Mouse (Mus musculus) midbrain, embryonic 10.5 days (tissue): ENCODE results near the gene Slc44a2. TPM values are rescaled to one million over a fixed set of nuclear protein-coding genes. Genes with fewer than 3 reads are reported as not detected.
A peak's percentile ranks its signal among the peaks of the same experiment; 100 is the strongest.

Experiments
- DNase-seq: peaks from one replicate; pipeline ENCODE4 v3.0.0-alpha.2; 2017; ENCODE audit warnings: low spot score
- H3K27ac ChIP-seq: fragments of 300-500 bp; sonication (generic); replicated peaks from 2 replicates; pipeline ENCODE4 v1.5.1; 2016; ENCODE audit warnings: mild to moderate bottlenecking
- H3K27me3 ChIP-seq: fragments of 300-500 bp; sonication (generic); 2 replicates; pipeline ENCODE4 v1.6.1; 2016; ENCODE audit warnings: low read depth, mild to moderate bottlenecking; ENCODE audit not compliant: poor library complexity, severe bottlenecking
- H3K36me3 ChIP-seq: fragments of 300-500 bp; sonication (generic); 2 replicates; pipeline ENCODE4 v1.6.1; 2016; ENCODE audit warnings: mild to moderate bottlenecking, moderate library complexity
- H3K4me1 ChIP-seq: fragments of 300-500 bp; sonication (generic); 2 replicates; pipeline ENCODE4 v1.6.1; 2016
- H3K4me3 ChIP-seq: fragments of 300-500 bp; sonication (generic); 2 replicates; pipeline ENCODE4 v1.5.1; 2016; ENCODE audit warnings: mild to moderate bottlenecking, moderate library complexity
- H3K9me3 ChIP-seq: fragments of 300-500 bp; sonication (generic); replicated peaks from 2 replicates; pipeline ENCODE4 v1.6.1; 2016; ENCODE audit warnings: mild to moderate bottlenecking
- WGBS: fragments of 180-500 bp; shearing (Covaris S2); methylation state at CpG from one replicate; pipeline ENCODE4 v1.1.7; 2016; 5-methylcytosine and 5-hydroxymethylcytosine counted together
- polyA plus RNA-seq: library from polyadenylated mRNA; unstranded; fragments of >200 nt; fragmentation: Nextera tagmentation; extraction: Ambion mirVana; gene quantifications from 2 replicates; pipeline ENCODE4 v1.2.1, GENCODE M21; 2016

Slc44a2 gene
- polyA plus RNA-seq, 1 experiment from 2014 or later = 65.8 TPM

DNA sequence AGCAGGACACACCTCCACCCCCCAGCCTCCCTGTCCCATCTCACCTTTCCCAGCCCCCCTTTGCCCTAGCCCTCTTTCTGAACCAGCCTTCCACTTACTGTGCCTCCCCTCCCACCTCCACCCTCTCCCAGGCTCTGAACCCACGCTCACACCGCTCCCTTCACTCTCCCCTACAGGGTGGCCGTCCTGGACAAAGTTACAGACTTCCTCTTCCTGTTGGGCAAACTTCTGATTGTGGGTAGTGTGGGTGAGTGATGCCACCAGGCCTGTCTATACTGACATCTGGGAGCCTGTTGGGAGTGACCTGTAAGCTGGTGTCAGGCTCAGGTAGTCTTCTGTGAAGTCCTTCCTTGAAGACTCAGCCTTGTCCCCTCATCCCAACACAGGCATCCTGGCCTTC lies 27.7 kb downstream of the Slc44a2 start:
- no peak overlapping the region for H3K4me3 ChIP-seq
- H3K27ac ChIP-seq = no peak overlapping the region
- no peaks in the 10 kb centered on the region for H3K9me3 ChIP-seq
- H3K27me3 ChIP-seq = no peaks in the 10 kb centered on the region
- H3K4me1 ChIP-seq = peaks cover 9% of the 10 kb centered on the region
- no peak for DNase-seq
- peaks cover 82% of the 10 kb centered on the region for H3K36me3 ChIP-seq
- WGBS = 90% methylated on average over 3 of the region's 3 CpGs

DNA sequence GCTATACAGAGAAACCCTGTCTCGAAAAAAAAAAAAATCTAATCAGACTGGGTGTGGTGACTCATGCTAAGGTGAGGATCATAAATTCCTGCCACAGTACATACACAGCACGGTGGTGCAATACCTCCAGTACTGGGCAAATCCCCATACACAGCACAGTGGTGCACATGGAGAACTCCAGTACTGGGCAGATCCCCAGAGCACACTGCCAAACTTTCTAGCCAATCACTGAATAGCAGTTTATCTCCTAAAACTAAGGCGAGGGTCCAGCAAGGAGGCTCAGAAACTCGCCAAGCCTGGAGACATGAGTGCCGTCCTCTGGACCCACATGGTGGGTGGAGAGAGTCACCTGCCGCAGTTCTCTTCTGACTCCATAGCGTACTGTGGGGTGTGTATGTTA lies 30.7 kb downstream of the Slc44a2 start:
- DNase-seq = no peak
- Histone ChIP-seq H3K4me3 (no peak overlapping the region), H3K4me1 (peaks cover 10% of the 10 kb centered on the region), H3K27ac (no peak overlapping the region), H3K27me3 (no peaks in the 10 kb centered on the region), H3K36me3 (peaks cover 82% of the 10 kb centered on the region), H3K9me3 (no peaks in the 10 kb centered on the region)
- 94% methylated on average over 7 of the region's 7 CpGs for whole genome bisulfite sequencing

DNA sequence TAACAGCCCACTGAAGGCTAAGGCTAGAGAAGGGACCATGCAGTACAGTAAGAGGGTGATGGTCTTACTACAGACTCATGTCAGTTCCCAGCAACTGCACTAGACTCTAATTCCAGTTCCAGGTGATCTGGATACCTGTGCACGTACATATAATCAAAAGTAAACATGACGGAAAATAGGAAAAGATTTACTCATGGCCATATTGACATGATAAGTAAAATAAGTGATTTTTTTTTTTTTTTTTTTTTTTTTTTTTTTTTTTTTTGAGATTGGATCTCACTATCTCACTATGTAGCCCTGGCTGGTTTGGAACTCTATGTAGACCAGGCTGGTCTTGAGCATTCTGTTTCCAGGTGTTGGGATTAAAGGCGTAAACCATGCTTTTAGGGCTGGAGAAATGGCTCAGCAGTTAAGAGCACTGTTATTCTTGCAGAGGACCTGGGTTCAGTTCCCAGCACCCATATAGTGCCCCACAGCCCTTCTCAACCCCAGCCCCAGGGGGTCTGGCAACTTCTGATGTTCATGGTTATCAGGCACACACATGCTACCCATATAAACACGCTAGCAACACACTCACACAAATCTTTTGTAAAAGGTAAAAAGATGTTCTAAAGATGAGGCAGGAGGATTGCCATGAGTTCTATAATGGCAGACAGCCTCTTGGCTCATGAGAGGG lies 31.3 kb downstream of the Slc44a2 start:
- Histone ChIP-seq H3K27me3 (no peaks in the 10 kb centered on the region), H3K4me3 (no peak overlapping the region), H3K27ac (no peak overlapping the region), H3K4me1 (peaks cover 10% of the 10 kb centered on the region), H3K36me3 (peaks cover 78% of the 10 kb centered on the region), H3K9me3 (no peaks in the 10 kb centered on the region)
- WGBS = 95% methylated on average over 4 of the region's 4 CpGs
- DNase-seq = no peak

DNA sequence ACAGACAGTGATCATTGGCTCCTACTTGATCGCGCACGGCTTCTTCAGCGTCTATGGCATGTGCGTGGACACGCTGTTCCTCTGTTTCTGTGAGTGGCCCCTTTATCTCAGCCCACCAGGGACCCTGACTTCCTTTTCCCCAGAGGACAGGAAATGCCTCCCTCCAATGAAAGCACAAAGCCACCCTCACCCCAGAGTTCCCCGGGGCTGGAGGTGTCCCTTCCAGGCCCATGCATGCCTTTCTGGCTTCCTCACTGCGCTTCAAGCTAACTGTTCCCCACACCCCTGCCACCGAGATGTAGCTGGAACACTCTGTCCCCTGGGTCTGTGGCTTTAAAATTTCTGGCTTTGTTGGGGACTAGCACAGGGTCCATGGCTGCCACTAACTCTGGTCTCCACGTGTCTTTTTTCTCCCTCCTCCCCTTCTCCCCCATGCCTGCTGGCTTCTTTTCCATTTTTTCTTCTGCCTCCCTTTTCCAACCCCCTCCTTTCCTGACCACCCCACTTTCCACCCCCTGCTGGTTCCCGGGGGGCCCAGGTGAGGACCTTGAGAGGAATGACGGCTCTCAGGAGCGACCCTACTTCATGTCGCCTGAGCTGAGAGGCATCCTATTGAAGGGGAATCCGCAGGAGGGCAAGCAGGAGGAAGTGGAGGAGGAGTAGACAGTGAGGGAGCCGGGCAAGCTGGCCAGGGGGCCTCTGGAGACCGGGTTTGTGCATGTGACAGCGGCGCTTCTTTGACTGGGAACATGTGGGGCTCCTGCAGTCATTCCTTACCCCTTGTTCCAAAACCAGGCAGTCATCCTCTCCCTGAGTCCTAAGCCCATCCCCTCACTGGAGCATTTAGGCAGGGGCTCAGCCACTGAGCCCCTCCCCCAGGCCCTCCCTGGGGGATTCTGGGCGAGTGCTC lies 32.2 kb downstream of the Slc44a2 start:
- H3K4me3 ChIP-seq = no peak overlapping the region

DNA sequence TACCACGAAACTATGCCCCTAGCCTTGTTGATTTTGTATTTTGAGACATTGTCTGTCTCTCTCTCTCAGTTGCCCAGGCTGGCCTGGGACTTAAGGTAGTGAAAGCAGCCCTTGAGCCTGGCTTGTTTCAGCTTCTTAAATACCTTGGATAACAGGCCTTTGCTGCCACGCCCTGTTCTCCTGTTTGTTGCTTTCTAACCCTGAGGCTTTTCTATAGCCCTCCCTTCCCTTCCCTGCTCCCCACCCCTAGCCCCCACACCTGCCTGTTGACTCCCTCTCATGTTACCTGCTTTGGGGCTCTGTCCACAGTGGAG lies 32.8 kb downstream of the Slc44a2 start:
- WGBS = 58% methylated on average over 2 of the region's 2 CpGs
- Histone ChIP-seq H3K4me3 (no peak overlapping the region), H3K27me3 (no peaks in the 10 kb centered on the region), H3K9me3 (no peaks in the 10 kb centered on the region), H3K4me1 (peaks cover 10% of the 10 kb centered on the region), H3K27ac (no peak overlapping the region), H3K36me3 (peaks cover 63% of the 10 kb centered on the region)
- DNase-seq = no peak

More for the DNA sequence above, 32.2 kb downstream of the Slc44a2 start:
- Histone ChIP-seq H3K4me1 (peaks cover 10% of the 10 kb centered on the region), H3K9me3 (no peaks in the 10 kb centered on the region), H3K27me3 (no peaks in the 10 kb centered on the region), H3K27ac (peak overlapping the region; percentile 24; the same call in 1 of the 2 replicates), H3K36me3 (peaks cover 70% of the 10 kb centered on the region)
- WGBS = 31% methylated on average over 20 of the region's 20 CpGs
- DNase-seq = no peak

DNA sequence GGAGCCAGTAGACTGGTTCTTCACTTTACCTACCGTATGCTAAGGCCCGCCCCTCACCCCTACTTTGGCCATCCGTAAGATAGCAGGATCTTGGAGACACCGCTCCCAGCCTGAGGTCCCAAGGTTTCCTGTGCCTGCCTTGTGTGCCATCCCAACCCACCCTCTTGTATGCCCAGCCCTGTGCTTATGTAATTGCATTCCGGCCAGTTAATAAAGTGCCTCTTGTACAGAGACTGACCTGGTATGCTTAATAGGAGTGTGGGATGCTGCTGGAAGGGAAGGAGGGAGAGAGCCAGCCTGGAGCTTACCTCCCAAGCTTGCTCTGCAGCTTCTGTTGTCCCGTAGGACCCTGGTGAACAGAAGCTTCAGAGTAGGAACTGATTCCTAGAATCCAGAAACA lies 34.3 kb downstream of the Slc44a2 start:
- WGBS = 89% methylated on average over 6 of the region's 6 CpGs
- no peak for DNase-seq
- Histone ChIP-seq H3K4me1 (peaks cover 10% of the 10 kb centered on the region), H3K27me3 (no peaks in the 10 kb centered on the region), H3K9me3 (no peaks in the 10 kb centered on the region), H3K27ac (no peak overlapping the region), H3K4me3 (no peak overlapping the region), H3K36me3 (peaks cover 53% of the 10 kb centered on the region)

DNA sequence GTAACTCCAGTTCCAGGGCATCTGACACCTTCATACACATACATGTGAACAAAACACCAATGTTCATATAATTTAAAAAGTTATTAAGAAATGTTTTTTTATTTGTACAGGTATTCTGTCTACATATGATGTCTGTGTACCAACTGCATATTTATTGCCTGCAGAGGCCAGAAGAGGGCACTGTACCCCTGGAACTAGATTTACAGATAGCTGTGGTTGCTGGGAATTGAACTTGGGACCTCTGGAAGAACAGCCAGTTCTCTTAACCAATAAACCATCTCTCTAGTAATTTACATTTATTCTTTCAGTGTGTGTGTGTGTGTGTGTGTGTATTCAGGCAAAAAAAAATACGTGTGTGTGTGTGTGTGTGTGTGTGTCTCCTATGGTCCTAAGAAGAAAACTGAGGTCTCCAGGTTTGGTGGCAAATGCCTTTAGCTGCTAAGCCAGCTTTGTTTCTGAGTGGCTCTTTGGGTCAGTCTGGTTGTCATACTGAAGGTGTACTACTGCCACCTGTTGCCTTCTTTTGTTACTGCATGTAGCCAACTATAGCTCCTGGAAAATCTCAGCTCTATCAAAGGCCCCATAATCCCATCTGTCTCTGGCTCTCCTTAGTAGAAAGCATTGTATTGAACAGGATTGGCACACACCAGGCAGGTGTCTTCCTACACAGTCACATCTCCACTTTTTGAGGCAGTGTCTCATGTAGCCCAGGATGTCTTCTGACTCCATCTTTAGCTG lies 36.7 kb downstream of the Slc44a2 start:
- WGBS = 0% methylated on average over 1 of the region's 1 CpGs
- no peak overlapping the region for H3K27ac ChIP-seq
- no peaks in the 10 kb centered on the region for H3K9me3 ChIP-seq
- peak; percentile 57 for DNase-seq
- H3K4me1 ChIP-seq = peaks cover 10% of the 10 kb centered on the region
- H3K27me3 ChIP-seq = peaks cover 15% of the 10 kb centered on the region; the same call in 1 of the 2 replicates
- H3K4me3 ChIP-seq = no peak overlapping the region
- peaks cover 35% of the 10 kb centered on the region for H3K36me3 ChIP-seq

DNA sequence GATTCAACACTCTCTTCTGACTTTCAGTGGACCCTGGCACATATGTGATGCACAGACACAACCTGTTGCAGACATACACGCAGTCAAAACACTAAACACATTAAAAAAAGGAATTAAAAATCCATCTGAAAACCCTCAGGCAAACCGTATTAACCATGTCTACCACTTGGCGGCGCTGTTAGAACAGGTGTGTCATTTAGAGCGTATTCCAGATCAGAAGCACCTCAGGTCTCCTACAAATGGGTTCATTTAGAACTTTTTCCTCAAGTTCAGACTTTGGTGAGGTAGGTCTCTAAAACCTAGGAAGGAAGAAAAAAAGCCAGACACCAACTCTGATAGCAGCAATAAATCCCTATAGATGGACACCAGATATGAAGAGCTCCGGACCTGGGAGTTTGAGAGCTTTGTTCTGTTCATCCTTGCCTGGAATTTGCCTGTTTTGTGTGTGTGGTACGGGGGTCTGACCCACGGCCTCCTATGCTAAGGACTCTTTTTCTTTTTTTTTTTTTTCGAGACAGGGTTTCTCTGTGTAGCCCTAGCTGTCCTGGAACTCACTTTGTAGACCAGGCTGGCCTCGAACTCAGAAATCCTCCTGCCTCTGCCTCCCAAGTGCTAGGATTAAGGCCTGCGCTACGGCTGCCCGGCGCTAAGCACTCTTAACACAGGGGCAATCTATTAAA lies 46.2 kb downstream of the Slc44a2 start:
- Histone ChIP-seq H3K9me3 (no peaks in the 10 kb centered on the region), H3K27ac (peak overlapping the region; percentile 97), H3K36me3 (peaks cover 21% of the 10 kb centered on the region), H3K4me1 (peaks cover 22% of the 10 kb centered on the region), H3K4me3 (peak overlapping the region; percentile 96), H3K27me3 (peaks cover 6% of the 10 kb centered on the region)
- DNase-seq = peak; percentile 27
- WGBS = 45% methylated on average over 14 of the region's 14 CpGs

DNA sequence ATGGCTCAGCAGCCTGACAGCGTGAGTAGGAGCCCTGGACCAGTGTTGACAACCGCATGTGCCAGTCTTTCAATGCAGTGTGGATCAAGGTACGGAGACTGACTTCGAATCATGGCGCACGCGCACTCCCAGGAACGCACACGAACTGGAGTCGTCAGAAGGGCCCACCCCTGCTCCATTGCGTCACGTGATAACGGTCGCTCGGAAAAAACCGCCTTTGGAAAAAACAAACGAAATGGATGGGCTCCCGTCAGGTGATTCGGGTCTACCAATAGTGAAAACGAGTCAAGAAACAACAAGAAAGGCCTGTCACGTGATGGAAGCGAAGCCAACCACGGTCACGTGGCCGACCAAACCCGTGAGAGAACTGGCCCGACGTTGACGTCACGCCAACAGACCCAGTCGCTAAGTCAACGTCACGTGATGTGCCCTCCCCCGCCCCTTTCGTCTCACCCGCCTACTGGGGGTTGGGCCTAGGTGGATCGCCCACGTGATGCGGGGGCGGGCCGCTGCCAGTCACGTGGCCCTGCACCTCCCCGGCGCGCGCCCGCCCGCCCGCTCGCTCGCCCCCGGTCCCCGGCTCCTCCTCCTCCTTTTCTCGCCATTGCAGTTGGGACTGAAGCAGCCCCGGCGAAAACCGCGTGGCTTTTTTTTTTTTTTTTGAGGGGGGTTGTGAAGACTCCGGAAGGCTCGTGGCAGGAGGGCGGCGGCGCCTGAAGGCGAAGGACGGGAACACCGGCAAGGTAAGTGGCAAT lies 47.0 kb downstream of the Slc44a2 start, which contains the start of gene Ilf3:
Ilf3 (plus strand) TSS at position 515 of the 755 bp plus-strand sequence.
- Histone ChIP-seq H3K4me1 (peaks cover 22% of the 10 kb centered on the region), H3K27ac (peak within 1 kb of the TSS; percentile 97), H3K27me3 (no peaks in the 10 kb centered on the region; the same call in 1 of the 2 replicates), H3K4me3 (peak within 1 kb of the TSS; percentile 96), H3K36me3 (peaks cover 30% of the 10 kb centered on the region), H3K9me3 (no peaks in the 10 kb centered on the region)
- peak; percentile 100 for DNase-seq
- WGBS = under 1% methylated on average over 66 of the region's 66 CpGs

DNA sequence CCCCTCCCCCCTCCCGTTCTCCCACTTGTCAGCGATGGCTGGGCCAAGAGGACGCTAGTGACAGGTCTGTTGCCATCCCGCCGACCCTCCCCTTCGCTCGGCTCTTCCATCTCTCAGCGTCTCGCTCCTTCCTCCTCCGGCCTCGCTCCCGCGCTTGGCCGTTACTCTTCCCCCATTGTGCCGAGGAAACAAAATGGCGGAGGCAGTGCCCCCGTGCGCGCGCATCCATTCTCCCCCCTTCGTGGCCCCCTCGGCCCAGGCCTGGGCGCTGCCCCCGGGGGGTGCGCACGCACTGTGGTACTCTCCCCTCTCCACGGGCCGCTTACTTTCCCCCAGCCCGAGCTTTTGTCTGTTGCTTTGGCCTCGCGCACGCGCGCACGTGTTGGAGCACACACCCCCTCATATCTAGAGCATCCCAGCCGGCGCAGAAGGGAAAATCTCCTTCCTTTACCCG lies 47.7 kb downstream of the Slc44a2 start:
- H3K27ac ChIP-seq = peak overlapping the region; percentile 97
- peaks cover 22% of the 10 kb centered on the region for H3K4me1 ChIP-seq
- no peaks in the 10 kb centered on the region for H3K9me3 ChIP-seq
- peak overlapping the region; percentile 96 for H3K4me3 ChIP-seq
- peak; percentile 82 for DNase-seq
- H3K36me3 ChIP-seq = peaks cover 36% of the 10 kb centered on the region
- WGBS = under 1% methylated on average over 37 of the region's 38 CpGs
- no peaks in the 10 kb centered on the region for H3K27me3 ChIP-seq

DNA sequence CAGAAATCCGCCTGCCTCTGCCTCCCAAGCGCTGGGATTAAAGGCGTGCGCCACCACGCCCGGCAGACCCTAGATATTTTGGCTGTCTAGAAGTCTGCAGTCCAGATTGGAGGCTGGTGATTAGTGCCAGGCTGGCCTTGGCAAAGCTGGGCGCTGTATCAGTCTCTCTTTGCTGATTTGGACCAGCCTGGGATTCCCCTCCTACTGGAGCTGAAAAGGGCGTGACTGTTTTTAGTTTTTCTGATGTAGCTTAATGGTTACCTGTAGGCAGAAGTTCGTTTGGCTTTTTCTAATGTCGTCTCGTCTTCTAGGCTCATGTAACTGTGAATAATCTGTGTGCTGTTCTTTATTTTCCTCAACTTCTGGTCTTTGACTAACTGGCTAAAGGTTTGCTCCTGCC lies 48.6 kb downstream of the Slc44a2 start:
- no peak for DNase-seq
- Histone ChIP-seq H3K36me3 (peaks cover 44% of the 10 kb centered on the region), H3K9me3 (no peaks in the 10 kb centered on the region), H3K4me3 (peak overlapping the region; percentile 96), H3K27ac (peak overlapping the region; percentile 97), H3K4me1 (peaks cover 22% of the 10 kb centered on the region), H3K27me3 (no peaks in the 10 kb centered on the region)
- 70% methylated on average over 11 of the region's 11 CpGs for WGBS
